Mouse (Mus musculus) bone marrow, adult 2 months (tissue): Measurements from ENCODE around the gene Ago3. TPM values are rescaled to one million over a fixed set of nuclear protein-coding genes. Genes with fewer than 3 reads are reported as not detected.

Experiments
- H3K27ac ChIP-seq: fragments of 200-500 bp; 2 replicates; pipeline ENCODE4 v1.5.1; 2012; ENCODE audit warnings: low read depth, mild to moderate bottlenecking, control low read depth, inconsistent platforms, low read length; ENCODE audit not compliant: control insufficient read depth, poor library complexity, insufficient read depth
- H3K4me1 ChIP-seq: fragments of 200-500 bp; 2 replicates; pipeline ENCODE4 v1.6.1; 2011; ENCODE audit warnings: low read length; ENCODE audit not compliant: control insufficient read depth, insufficient read depth
- H3K4me3 ChIP-seq: fragments of 200-500 bp; replicated peaks from 2 replicates; pipeline ENCODE3; 2011; ENCODE audit warnings: mild to moderate bottlenecking, low read depth, low read length, control low read depth; ENCODE audit not compliant: control insufficient read depth
- CTCF ChIP-seq: fragments of 200-500 bp; IDR thresholded peaks from 2 replicates; pipeline ENCODE4 v1.5.1; 2011; ENCODE audit warnings: low read length, control low read depth; ENCODE audit not compliant: control insufficient read depth, insufficient read depth
- POLR2A ChIP-seq: fragments of 200-500 bp; IDR thresholded peaks from 2 replicates; pipeline ENCODE4 v1.6.1; 2011; ENCODE audit warnings: low read depth, mild to moderate bottlenecking, control low read depth, low read length, borderline replicate concordance; ENCODE audit not compliant: control insufficient read depth
- WGBS: fragments of 180-500 bp; shearing (Covaris S2); methylation state at CpG from one replicate; pipeline ENCODE4 v1.1.7; 2018; 5-methylcytosine and 5-hydroxymethylcytosine counted together
- polyA plus RNA-seq: library from polyadenylated mRNA; stranded (reverse); fragments of >200 nt; gene quantifications from 2 replicates; pipeline ENCODE4 v1.2.4, GENCODE M21; 2011; ENCODE audit warnings: low replicate concordance; ENCODE audit not compliant: missing spikeins, insufficient read depth, insufficient read length

Gene Ago3
- polyA plus RNA-seq, 1 experiment, result 5.2 TPM

DNA sequence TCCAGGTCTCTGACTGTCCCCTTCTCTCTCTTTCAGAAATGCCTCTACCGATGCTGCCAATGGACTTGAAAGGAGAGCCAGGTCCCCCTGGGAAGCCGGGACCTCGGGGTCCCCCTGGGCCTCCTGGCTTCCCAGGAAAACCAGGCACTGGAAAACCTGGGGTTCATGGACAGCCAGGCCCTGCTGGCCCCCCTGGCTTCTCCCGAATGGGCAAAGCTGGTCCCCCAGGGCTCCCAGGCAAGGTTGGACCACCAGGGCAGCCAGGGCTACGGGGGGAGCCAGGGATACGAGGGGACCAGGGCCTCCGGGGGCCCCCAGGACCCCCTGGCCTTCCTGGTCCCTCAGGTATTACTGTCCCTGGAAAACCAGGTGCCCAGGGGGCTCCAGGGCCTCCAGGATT lies 119.0 kb downstream of the Ago3 start:
- H3K4me1 ChIP-seq, result no peaks in the 10 kb centered on the region
- 72% methylated on average over 7 of the region's 7 CpGs for WGBS
- no peak overlapping the region for H3K27ac ChIP-seq
- H3K4me3 ChIP-seq, result no peak overlapping the region
- TF ChIP-seq POLR2A (no peak), CTCF (no peak)

DNA sequence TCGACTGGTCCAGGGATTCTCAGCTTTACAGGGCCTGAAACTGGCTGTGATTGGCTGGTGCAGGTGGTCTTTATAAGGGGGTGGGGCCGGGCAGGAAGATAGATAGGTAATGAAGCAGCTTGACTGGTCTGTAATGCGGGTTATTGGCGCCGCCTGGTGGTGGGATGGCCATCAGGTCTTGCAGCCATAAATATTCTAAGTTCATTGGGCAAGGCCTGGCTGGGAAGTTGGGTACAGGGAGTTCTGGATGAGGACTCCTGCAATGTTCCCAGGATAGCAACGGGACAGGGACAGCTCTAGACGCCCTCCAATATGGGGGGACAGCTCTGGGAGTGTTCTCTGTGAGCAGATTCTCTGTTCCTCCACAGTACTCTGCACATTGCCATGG lies 119.4 kb downstream of the Ago3 start:
- H3K27ac ChIP-seq, result no peak overlapping the region
- TF ChIP-seq CTCF (peak; percentile 76), POLR2A (no peak)
- H3K4me3 ChIP-seq, result no peak overlapping the region
- H3K4me1 ChIP-seq, result no peaks in the 10 kb centered on the region
- 0% methylated on average over 7 of the region's 7 CpGs for WGBS

DNA sequence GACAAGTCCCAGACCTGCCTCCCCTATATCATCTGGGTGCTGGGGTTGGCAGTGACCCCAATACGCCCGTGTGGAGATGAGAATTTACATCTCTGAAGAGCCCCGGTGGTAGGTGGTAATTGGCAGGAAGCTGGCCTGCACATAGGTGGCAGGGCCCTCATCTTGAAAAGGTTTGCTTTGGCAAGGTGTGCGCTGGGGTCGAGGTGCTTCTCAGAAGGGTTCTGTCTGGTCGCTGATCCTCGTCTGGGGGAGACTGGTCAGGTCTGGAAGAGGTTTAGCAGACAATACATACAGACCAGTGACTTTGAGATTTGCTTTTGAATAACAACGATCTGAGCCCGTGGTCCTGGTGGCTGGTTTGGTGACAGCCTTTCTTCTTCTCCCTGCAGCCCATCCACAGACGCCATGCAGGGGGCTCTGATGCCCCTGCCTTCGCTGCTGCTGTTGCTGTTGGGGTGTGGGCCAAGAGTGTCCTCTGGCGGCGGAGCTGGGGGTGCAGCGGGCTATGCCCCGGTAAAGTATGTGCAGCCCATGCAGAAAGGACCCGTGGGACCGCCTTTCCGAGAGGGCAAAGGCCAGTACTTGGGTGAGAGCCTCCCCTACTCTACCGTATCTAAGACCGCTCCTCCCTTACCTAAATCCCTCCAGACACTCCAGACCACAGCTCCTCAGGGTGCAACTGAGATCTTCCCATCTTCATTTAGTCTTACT lies 120.0 kb downstream of the Ago3 start:
- no peak overlapping the region for H3K4me3 ChIP-seq
- H3K27ac ChIP-seq, result no peak overlapping the region
- H3K4me1 ChIP-seq, result no peaks in the 10 kb centered on the region
- TF ChIP-seq POLR2A, result no peak
- TF ChIP-seq CTCF, result peak; percentile 32
- 20% methylated on average over 20 of the region's 20 CpGs for WGBS

DNA sequence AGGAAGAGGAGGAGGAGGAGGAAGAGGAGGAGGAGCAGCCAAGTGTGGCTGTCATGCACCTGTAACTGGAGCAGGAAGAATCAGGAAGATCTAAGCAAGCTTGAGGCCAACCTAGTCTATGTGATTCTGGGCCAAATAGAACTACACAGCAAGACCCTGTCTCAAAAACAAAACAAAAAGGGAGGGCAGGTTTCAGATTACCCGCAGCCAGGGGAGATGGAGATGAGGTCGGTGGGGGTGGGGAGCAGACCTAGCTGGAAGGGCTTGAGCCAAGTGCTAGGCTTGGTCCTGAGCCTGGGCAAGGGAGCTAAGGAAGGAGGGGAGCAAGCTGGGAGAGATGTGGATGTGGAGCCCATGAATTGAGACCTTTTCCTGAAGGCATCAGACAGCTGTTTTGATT lies 122.5 kb downstream of the Ago3 start:
- H3K4me1 ChIP-seq, result no peaks in the 10 kb centered on the region
- no peak overlapping the region for H3K27ac ChIP-seq
- TF ChIP-seq CTCF, result no peak
- TF ChIP-seq POLR2A, result no peak
- H3K4me3 ChIP-seq, result no peak overlapping the region
- 30% methylated on average over 2 of the region's 2 CpGs for WGBS

DNA sequence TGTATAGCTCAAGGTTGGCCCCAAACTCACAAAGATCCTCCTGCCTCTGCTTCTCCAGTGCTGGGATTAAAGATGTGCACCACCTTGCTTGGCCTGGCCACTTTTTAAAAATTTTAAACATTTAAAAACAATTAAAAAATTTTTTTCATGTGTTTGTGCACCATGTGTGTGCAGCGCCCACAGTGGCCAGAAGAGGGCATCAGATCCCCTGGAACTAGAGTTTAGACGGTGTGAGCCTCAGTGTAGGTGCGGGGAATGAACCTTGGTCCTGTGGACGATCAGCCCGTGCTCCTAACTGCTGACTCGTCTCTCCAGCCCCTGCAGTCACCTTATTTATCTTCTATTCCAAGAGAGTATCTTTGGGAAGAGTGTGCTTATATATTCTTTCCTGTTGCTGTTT lies 123.3 kb downstream of the Ago3 start:
- no peak overlapping the region for H3K27ac ChIP-seq
- no peaks in the 10 kb centered on the region for H3K4me1 ChIP-seq
- no peak for TF ChIP-seq CTCF
- TF ChIP-seq POLR2A, result no peak
- no peak overlapping the region for H3K4me3 ChIP-seq
- 84% methylated on average over 6 of the region's 6 CpGs for WGBS

DNA sequence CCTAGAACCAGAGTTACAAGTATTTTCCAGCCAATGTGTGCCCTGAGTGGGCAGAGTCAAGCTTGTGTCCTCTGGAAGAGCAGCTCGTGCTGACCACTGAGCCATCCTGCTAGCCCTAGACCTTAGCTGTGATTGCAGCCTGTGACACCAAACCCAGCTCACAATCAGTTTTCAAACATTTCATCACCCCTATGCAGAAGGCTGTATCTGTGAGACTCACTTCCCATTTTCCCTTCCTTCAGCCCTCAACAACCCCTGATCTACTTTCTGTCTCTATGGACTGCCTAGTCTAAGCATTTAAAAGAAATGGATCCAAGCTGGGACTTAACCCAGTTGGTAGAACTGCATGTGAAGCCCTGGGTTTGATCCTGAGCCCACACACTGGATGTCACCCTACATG lies 123.9 kb downstream of the Ago3 start:
- WGBS, result 74% methylated on average over 1 of the region's 1 CpGs
- Histone ChIP-seq H3K27ac (no peak overlapping the region), H3K4me3 (no peak overlapping the region), H3K4me1 (no peaks in the 10 kb centered on the region)
- no peak for TF ChIP-seq CTCF
- TF ChIP-seq POLR2A, result no peak

DNA sequence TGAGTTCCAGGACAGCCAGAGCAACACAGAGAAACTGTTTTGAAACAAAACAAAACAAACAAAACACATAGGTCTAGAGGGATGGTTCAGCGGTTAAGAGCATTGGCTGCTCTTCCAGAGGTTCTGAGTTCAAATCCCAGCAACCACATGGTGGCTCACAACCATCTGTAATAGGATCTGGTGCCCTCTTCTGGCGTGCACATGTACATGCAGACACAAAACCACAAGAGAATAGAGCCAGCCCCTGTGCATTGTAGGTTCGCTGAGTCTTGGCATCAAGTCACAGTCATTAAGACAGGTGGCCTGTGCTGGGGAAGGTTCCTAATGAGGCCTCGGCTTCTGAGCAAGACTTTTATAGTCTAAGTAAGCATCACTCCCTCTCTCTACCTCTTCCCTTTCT lies 125.5 kb downstream of the Ago3 start:
- H3K4me1 ChIP-seq, result no peaks in the 10 kb centered on the region
- TF ChIP-seq CTCF, result no peak
- no peak for TF ChIP-seq POLR2A
- WGBS, result 58% methylated on average over 4 of the region's 4 CpGs
- no peak overlapping the region for H3K4me3 ChIP-seq
- H3K27ac ChIP-seq, result no peak overlapping the region

DNA sequence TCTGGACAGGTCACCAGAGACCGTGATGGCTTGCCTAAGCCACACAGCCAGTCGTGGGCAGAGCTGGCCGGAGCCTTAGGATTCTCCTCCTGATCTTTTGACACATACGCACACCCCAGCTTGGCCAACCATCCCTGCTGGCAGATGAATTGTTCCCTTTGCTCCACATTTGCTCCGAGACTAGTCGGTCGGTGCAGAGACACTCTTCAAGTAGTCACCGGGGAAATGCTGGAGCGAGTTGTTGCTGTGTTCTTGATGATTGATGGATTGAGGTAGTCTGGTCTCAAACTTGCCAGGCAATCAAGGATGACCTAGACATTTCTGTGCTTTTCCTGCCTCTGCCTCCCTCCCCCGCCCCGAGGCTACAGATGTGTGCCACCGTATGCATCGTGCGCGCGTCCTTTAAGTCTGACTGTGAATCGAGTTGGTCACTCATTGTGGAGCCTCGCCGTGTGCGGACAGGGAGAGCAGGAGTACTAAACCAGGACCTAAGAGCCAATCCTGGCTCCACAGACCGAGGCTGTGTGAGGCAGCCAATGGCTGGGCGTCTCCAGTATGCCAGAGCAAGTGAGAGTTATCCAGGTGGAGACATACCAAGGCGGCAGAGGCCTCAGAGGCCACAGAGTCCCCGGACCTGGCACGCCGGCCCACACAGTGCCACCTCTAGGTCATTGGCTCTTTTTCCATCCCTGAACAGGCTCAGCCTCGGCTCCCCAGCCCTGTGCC lies 127.6 kb downstream of the Ago3 start:
- Histone ChIP-seq H3K4me1 (no peaks in the 10 kb centered on the region), H3K4me3 (no peak overlapping the region), H3K27ac (no peak overlapping the region)
- TF ChIP-seq CTCF (no peak), POLR2A (no peak)
- WGBS, result 16% methylated on average over 27 of the region's 27 CpGs
